ENCODE assay signal across 8 mouse cellular contexts in the genomic region with DNA sequence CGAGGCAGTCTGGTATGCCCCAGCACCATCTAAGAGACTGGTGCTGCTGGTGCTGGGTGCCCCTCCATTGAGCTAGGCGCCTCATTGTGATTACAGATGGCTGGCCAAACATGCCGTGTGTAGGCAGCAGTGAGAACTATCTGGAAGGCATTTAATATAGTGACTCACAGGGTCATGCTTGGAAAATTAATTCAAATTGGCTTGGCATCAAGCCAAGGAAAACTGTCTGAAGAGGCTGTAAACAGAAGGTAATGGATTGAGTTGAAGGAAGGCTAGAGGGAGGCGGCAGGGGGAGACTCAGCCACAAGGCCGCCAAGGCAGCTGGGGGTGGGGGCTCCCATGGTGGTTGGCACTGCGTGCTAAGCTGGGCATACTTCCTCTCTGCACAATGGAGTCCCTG. TPM values are rescaled to one million over a fixed set of nuclear protein-coding genes. Genes with fewer than 3 reads are reported as not detected.
DNase-seq lines count a peak whose midpoint lies in the region; ATAC-seq and TF ChIP-seq lines count a peak whose summit lies in the region.

No protein-coding gene starts in this region.

- DNase-seq in lung, embryonic 14.5 days = peak; percentile 66
- no peak for DNase-seq in lung, adult 2 months
- DNase-seq in brain, embryonic 18.5 days (ENCODE audit: low read depth, low spot score) = peak; percentile 4
- peak; percentile 10 for DNase-seq in ovary, postnatal 14 days (ENCODE audit: low spot score)
- no peak for DNase-seq in heart, postnatal 25 days (ENCODE audit: low spot score)
- DNase-seq in cerebellum, adult 9-10 months = no peak
- no peak for DNase-seq in spleen, postnatal 4 days (ENCODE audit: low spot score in 2 of 2)

- ATAC-seq in lung, embryonic 14.5 days (ENCODE audit: insufficient read depth) = peak; percentile 83
- peak; percentile 87 for ATAC-seq in kidney, embryonic 16.5 days (ENCODE audit: low FRiP score, low TSS enrichment)

- no peaks in the 10 kb centered on the region for H3K27me3 ChIP-seq in lung, embryonic 14.5 days (ENCODE audit: insufficient read depth, low read length)
- peaks cover 4% of the 10 kb centered on the region; the same call in 1 of the 2 replicates for H3K27me3 ChIP-seq in kidney, embryonic 16.5 days (ENCODE audit: insufficient read depth, low read length)

- TF ChIP-seq POLR2A in lung, adult 2 months (IDR thresholded peaks at IDR 0.05; ENCODE audit: borderline replicate concordance, extremely low read depth, low read depth, low read length) = no peak

- no peak overlapping the region for H3K4me3 ChIP-seq in lung, embryonic 14.5 days (ENCODE audit: low read depth, low read length)
- no peak overlapping the region for H3K4me3 ChIP-seq in lung, adult 2 months (replicated peaks; ENCODE audit: extremely low read depth, low read depth, low read length)
- no peak overlapping the region for H3K4me3 ChIP-seq in kidney, embryonic 16.5 days (ENCODE audit: low read length)

- no peaks in the 10 kb centered on the region for H3K36me3 ChIP-seq in lung, embryonic 14.5 days (ENCODE audit: insufficient read depth)
- H3K36me3 ChIP-seq in kidney, embryonic 16.5 days (ENCODE audit: insufficient read depth, low read length) = no peaks in the 10 kb centered on the region

- H3K4me1 ChIP-seq in lung, embryonic 14.5 days (ENCODE audit: insufficient read depth) = peaks cover 3% of the 10 kb centered on the region; the same call in 1 of the 2 replicates
- no peaks in the 10 kb centered on the region for H3K4me1 ChIP-seq in lung, adult 2 months (ENCODE audit: control insufficient read depth, insufficient read depth, low read length)
- H3K4me1 ChIP-seq in kidney, embryonic 16.5 days (ENCODE audit: insufficient read depth, low read length) = 0 out of 2 replicates have a peak, but pooled peaks cover 4% of the 10 kb centered on the region

- 27% methylated on average over 6 of the region's 6 CpGs for WGBS in lung, embryonic 14.5 days
- 52% methylated on average over 6 of the region's 6 CpGs for WGBS in lung, adult 2 months
- WGBS in kidney, embryonic 16.5 days = 37% methylated on average over 6 of the region's 6 CpGs

- no peak overlapping the region for H3K4me2 ChIP-seq in lung, embryonic 14.5 days
- H3K4me2 ChIP-seq in kidney, embryonic 16.5 days (replicated peaks; ENCODE audit: low read depth, low read length) = no peak overlapping the region

- no peak for TF ChIP-seq CTCF in lung, embryonic 14.5 days (IDR thresholded peaks at IDR 0.05; ENCODE audit: low read depth)
- no peak for TF ChIP-seq CTCF in lung, adult 2 months (IDR thresholded peaks at IDR 0.05; ENCODE audit: insufficient read depth, low read length)

- H3K9ac ChIP-seq in lung, embryonic 14.5 days = no peak overlapping the region
- no peak overlapping the region for H3K9ac ChIP-seq in kidney, embryonic 16.5 days (replicated peaks; ENCODE audit: low read length)

- no peak overlapping the region for H3K27ac ChIP-seq in lung, embryonic 14.5 days (ENCODE audit: low read depth)
- H3K27ac ChIP-seq in kidney, embryonic 16.5 days (ENCODE audit: low read length) = no peak overlapping the region

- no peaks in the 10 kb centered on the region for H3K9me3 ChIP-seq in lung, embryonic 14.5 days (ENCODE audit: low read depth, low read length)
- no peaks in the 10 kb centered on the region for H3K9me3 ChIP-seq in kidney, embryonic 16.5 days (ENCODE audit: low read length)

- intact Hi-C loops in heart, postnatal 25 days (cut with DNase I) = no loop called here

RNA-seq across cellular contexts. Expression of a gene that starts 27.1 kb away (rescaled TPM):
- polyA plus RNA-seq in lung, embryonic 14.5 days (2014; fragmentation: Nextera tagmentation; extraction: Ambion mirVana) = 258 and 284 TPM in 2 replicates
- 8.3 and 9.2 TPM in 2 replicates for polyA plus RNA-seq in lung, adult 2 months (2012; rRNA removed)
- 337 and 350 TPM in 2 replicates for polyA plus RNA-seq in kidney, embryonic 16.5 days (2015; fragmentation: Nextera tagmentation; extraction: Ambion mirVana)
- 10 to 100 TPM; 74.2 to 78.8 TPM for total RNA-seq in heart, postnatal 25 days (2021)

RNA-seq across cellular contexts. Expression of a gene that starts 36.0 kb away (rescaled TPM):
- polyA plus RNA-seq in lung, embryonic 14.5 days (2014; fragmentation: Nextera tagmentation; extraction: Ambion mirVana) = 23.6 and 24.0 TPM in 2 replicates
- polyA plus RNA-seq in lung, adult 2 months (2012; rRNA removed) = 15.2 and 51.2 TPM in 2 replicates
- polyA plus RNA-seq in kidney, embryonic 16.5 days (2015; fragmentation: Nextera tagmentation; extraction: Ambion mirVana) = 35.9 and 36.1 TPM in 2 replicates
- total RNA-seq in heart, postnatal 25 days (2021) = 10 to 100 TPM; 57.3 to 57.9 TPM

Comparison
In these comparisons a context has a peak if more than half of its experiments do, and no peak if none do; other contexts are left out.
1. DNase-seq: peak in lung, embryonic 14.5 days (single experiment), brain, embryonic 18.5 days (single experiment) and ovary, postnatal 14 days (single experiment); none in lung, adult 2 months (single experiment), heart, postnatal 25 days (single experiment), cerebellum, adult 9-10 months (single experiment) and spleen, postnatal 4 days (0 of 2).
2. RNA of a gene that starts 27.1 kb away (polyA plus RNA-seq): 337 to 350 TPM in kidney, embryonic 16.5 days and 258 to 284 TPM in lung, embryonic 14.5 days; 8.3 to 9.2 TPM in lung, adult 2 months; every median in the first group is over 10 times any median in the second.